In genomic region chr5:38862288-38862985, GRCm38 (mm10) we compare ENCODE assay signal across 18 mouse cellular contexts. TPM values are rescaled to one million over a fixed set of nuclear protein-coding genes. Genes with fewer than 3 reads are reported as not detected.
DNase-seq lines count a peak whose midpoint lies in the region; ATAC-seq and TF ChIP-seq lines count a peak whose summit lies in the region.
"Had no signal": no experiment of that assay in that cellular context is flagged by ENCODE, and none has a peak within 500 bp of the region (broad histone marks: within the 10 kb centered on the region; RNA-seq: fewer than 3 reads in every experiment).

No protein-coding gene starts in this region.

- no peaks in the 10 kb centered on the region for H3K27me3 ChIP-seq in forebrain, embryonic 15.5 days
- H3K27me3 ChIP-seq in forebrain, embryonic 10.5 days (ENCODE audit: poor library complexity, severe bottlenecking) = no peaks in the 10 kb centered on the region
- no peaks in the 10 kb centered on the region for H3K27me3 ChIP-seq in hindbrain, postnatal 0 days (ENCODE audit: insufficient read depth, low read length)
- H3K27me3 ChIP-seq in intestine, embryonic 15.5 days (replicated peaks) = no peaks in the 10 kb centered on the region
- H3K27me3 ChIP-seq in liver, embryonic 12.5 days (replicated peaks) = no peaks in the 10 kb centered on the region
- H3K27me3 ChIP-seq: hindbrain, embryonic 15.5 days had no signal

- H3K27ac ChIP-seq in forebrain, embryonic 15.5 days (replicated peaks) = no peak overlapping the region
- H3K27ac ChIP-seq in forebrain, embryonic 10.5 days = no peak overlapping the region
- no peak overlapping the region for H3K27ac ChIP-seq in hindbrain, postnatal 0 days
- no peak overlapping the region for H3K27ac ChIP-seq in intestine, embryonic 15.5 days
- no peak overlapping the region for H3K27ac ChIP-seq in liver, embryonic 12.5 days
- H3K27ac ChIP-seq: gastrocnemius, adult 2 months; hindbrain, embryonic 15.5 days; stomach, postnatal 0 days had no signal

- no peak overlapping the region for H3K4me2 ChIP-seq in forebrain, embryonic 15.5 days (replicated peaks)
- no peak overlapping the region for H3K4me2 ChIP-seq in hindbrain, postnatal 0 days (ENCODE audit: low read depth, low read length)
- no peak overlapping the region for H3K4me2 ChIP-seq in intestine, embryonic 15.5 days (replicated peaks)
- no peak overlapping the region for H3K4me2 ChIP-seq in liver, embryonic 12.5 days
- H3K4me2 ChIP-seq: heart, embryonic 11.5 days; hindbrain, embryonic 15.5 days had no signal

- ATAC-seq in forebrain, embryonic 15.5 days (replicated peaks) = 0 out of 2 replicates have a peak, but pooled peaks have one; percentile 23
- ATAC-seq in hindbrain, postnatal 0 days = peak; percentile 66; the same call in 1 of the 2 replicates
- ATAC-seq in intestine, embryonic 15.5 days = no peak
- no peak for ATAC-seq in liver, embryonic 12.5 days

- no peak overlapping the region for H3K9ac ChIP-seq in forebrain, embryonic 15.5 days (replicated peaks)
- H3K9ac ChIP-seq in hindbrain, postnatal 0 days (replicated peaks; ENCODE audit: low read length) = no peak overlapping the region
- H3K9ac ChIP-seq in intestine, embryonic 15.5 days = no peak overlapping the region
- H3K9ac ChIP-seq in liver, embryonic 12.5 days = no peak overlapping the region
- H3K9ac ChIP-seq: hindbrain, embryonic 15.5 days had no signal

- no peaks in the 10 kb centered on the region for H3K36me3 ChIP-seq in forebrain, embryonic 15.5 days
- no peaks in the 10 kb centered on the region for H3K36me3 ChIP-seq in forebrain, embryonic 10.5 days (replicated peaks)
- no peaks in the 10 kb centered on the region for H3K36me3 ChIP-seq in hindbrain, postnatal 0 days (ENCODE audit: insufficient read depth, low read length)
- H3K36me3 ChIP-seq in intestine, embryonic 15.5 days = no peaks in the 10 kb centered on the region
- no peaks in the 10 kb centered on the region for H3K36me3 ChIP-seq in liver, embryonic 12.5 days
- H3K36me3 ChIP-seq: G1E; hindbrain, embryonic 15.5 days had no signal

- H3K4me1 ChIP-seq in forebrain, embryonic 15.5 days = peaks cover 8% of the 10 kb centered on the region; the same call in 1 of the 2 replicates
- H3K4me1 ChIP-seq in forebrain, embryonic 10.5 days = peaks cover 17% of the 10 kb centered on the region
- H3K4me1 ChIP-seq in hindbrain, postnatal 0 days (ENCODE audit: insufficient read depth, low read length) = no peaks in the 10 kb centered on the region
- H3K4me1 ChIP-seq in intestine, embryonic 15.5 days (replicated peaks) = no peaks in the 10 kb centered on the region; the same call in 1 of the 2 replicates
- H3K4me1 ChIP-seq in liver, embryonic 12.5 days = no peaks in the 10 kb centered on the region

- H3K9me3 ChIP-seq in forebrain, embryonic 15.5 days = no peaks in the 10 kb centered on the region
- H3K9me3 ChIP-seq in forebrain, embryonic 10.5 days = no peaks in the 10 kb centered on the region
- no peaks in the 10 kb centered on the region for H3K9me3 ChIP-seq in hindbrain, postnatal 0 days (ENCODE audit: low read length)
- H3K9me3 ChIP-seq in intestine, embryonic 15.5 days = no peaks in the 10 kb centered on the region
- no peaks in the 10 kb centered on the region for H3K9me3 ChIP-seq in liver, embryonic 12.5 days (replicated peaks)
- H3K9me3 ChIP-seq: hindbrain, embryonic 15.5 days had no signal

- DNase-seq in forebrain, embryonic 10.5 days (ENCODE audit: extremely low spot score, low spot score) = no peak
- peak; percentile 96 for DNase-seq in brain, adult 2 months (ENCODE audit: low read depth, low spot score)
- peak; percentile 92 for DNase-seq in cerebellum, adult 9-11 months
- DNase-seq in hindbrain, postnatal 0 days (ENCODE audit: low spot score) = peak; percentile 32
- no peak for DNase-seq in spleen, adult 18-20 months
- DNase-seq: gastrocnemius, adult 2 months; kidney, postnatal 14 days; thymus, postnatal 36 days had no signal

- H3K4me3 ChIP-seq in forebrain, embryonic 15.5 days = no peak overlapping the region
- H3K4me3 ChIP-seq in forebrain, embryonic 10.5 days = no peak overlapping the region
- H3K4me3 ChIP-seq in hindbrain, postnatal 0 days (ENCODE audit: low read length) = no peak overlapping the region
- no peak overlapping the region for H3K4me3 ChIP-seq in intestine, embryonic 15.5 days (replicated peaks)
- no peak overlapping the region for H3K4me3 ChIP-seq in liver, embryonic 12.5 days
- H3K4me3 ChIP-seq: gastrocnemius, adult 2 months; hindbrain, embryonic 15.5 days had no signal

- WGBS in forebrain, embryonic 15.5 days = 63% methylated on average over 13 of the region's 13 CpGs
- WGBS in forebrain, embryonic 10.5 days = 77% methylated on average over 13 of the region's 13 CpGs
- 56% methylated on average over 13 of the region's 13 CpGs for WGBS in hindbrain, postnatal 0 days
- 74% methylated on average over 13 of the region's 13 CpGs for WGBS in intestine, embryonic 15.5 days
- WGBS in liver, embryonic 12.5 days (ENCODE audit: insufficient replicate concordance) = 52% methylated on average over 13 of the region's 13 CpGs

- TF ChIP-seq CTCF in hindbrain, postnatal 0 days (IDR thresholded peaks at IDR 0.05; ENCODE audit: low read depth) = no peak

RNA-seq across cellular contexts. Expression of gene Clnk, which starts 14.2 kb away (rescaled TPM):
- polyA plus RNA-seq in forebrain, embryonic 15.5 days (2015; fragmentation: Nextera tagmentation; extraction: Ambion mirVana) = 0.13 TPM in 1 of 2 replicates, not detected in the other
- 0.09 TPM in 1 of 2 replicates, not detected in the other for polyA plus RNA-seq in forebrain, embryonic 10.5 days (2016; fragmentation: Nextera tagmentation; extraction: Ambion mirVana)
- total RNA-seq in hindbrain, postnatal 0 days (2014; rRNA removed) = 0.50 TPM in 1 of 2 replicates, not detected in the other
- 0.14 TPM in 1 of 2 replicates, not detected in the other for polyA plus RNA-seq in hindbrain, postnatal 0 days (2015; fragmentation: Nextera tagmentation; extraction: Ambion mirVana)
- polyA plus RNA-seq in intestine, embryonic 15.5 days (2015; fragmentation: Nextera tagmentation; extraction: Ambion mirVana) = 0.54 and 0.57 TPM in 2 replicates
- not detected in 2 replicates for polyA plus RNA-seq in liver, embryonic 12.5 days (2016; fragmentation: Nextera tagmentation; extraction: Ambion mirVana)
- total RNA-seq: adrenal gland, postnatal 4 days; G1E; gastrocnemius, adult 2 months; liver, adult 2 months had no signal
- polyA plus RNA-seq: G1E; heart, embryonic 11.5 days; liver, adult 2 months; lung, embryonic 16.5 days had no signal

Comparison
In these comparisons a context has a peak if more than half of its experiments do, and no peak if none do; other contexts are left out.
1. ATAC-seq: peak in forebrain, embryonic 15.5 days (single experiment) and hindbrain, postnatal 0 days (single experiment); none in intestine, embryonic 15.5 days (single experiment) and liver, embryonic 12.5 days (single experiment).
2. DNase-seq: peak in brain, adult 2 months (single experiment), cerebellum, adult 9-11 months (single experiment) and hindbrain, postnatal 0 days (single experiment); none in forebrain, embryonic 10.5 days (single experiment) and spleen, adult 18-20 months (0 of 2).